ENCODE assay signal across 25 mouse cellular contexts in genomic region chr8:125700407-125700806, GRCm38 (mm10). TPM values are rescaled to one million over a fixed set of nuclear protein-coding genes. Genes with fewer than 3 reads are reported as not detected.
A peak's percentile ranks its signal among the peaks of the same experiment; 100 is the strongest.
DNase-seq lines count a peak whose midpoint lies in the region; ATAC-seq and TF ChIP-seq lines count a peak whose summit lies in the region.
"Had no signal": no experiment of that assay in that cellular context is flagged by ENCODE, and none has a peak within 500 bp of the region (broad histone marks: within the 10 kb centered on the region; RNA-seq: fewer than 3 reads in every experiment).

No protein-coding gene starts in this region.

- no peak for TF ChIP-seq CTCF in CH12.LX (conservative IDR thresholded peaks at IDR 0.05 in 1 of 2, IDR thresholded peaks at IDR 0.05 in 1 of 2; ENCODE audit: low read depth in 2 of 2, low read length in 2 of 2)
- no peak for TF ChIP-seq CTCF in ES-Bruce4 (IDR thresholded peaks at IDR 0.05; ENCODE audit: low read depth, low read length)

- dilution Hi-C loops in CH12.LX (cut with MboI; ENCODE audit: extremely low pct_ligation_motif_present, extremely low pct_unique_long_range_greater_than_20kb, low sequenced_read_pairs), result no loop called here

- H3K27ac ChIP-seq in CH12.LX (ENCODE audit: insufficient read depth, low read depth), result 0 out of 2 replicates have a peak overlapping the region, but pooled peaks have one; percentile 3
- H3K27ac ChIP-seq in ES-Bruce4 (ENCODE audit: insufficient read depth, low read length), result peak overlapping the region; percentile 98
- H3K27ac ChIP-seq in ES-E14 (ENCODE audit: insufficient read depth, low read depth, low read length, poor library complexity, severe bottlenecking), result peak overlapping the region; percentile 93
- H3K27ac ChIP-seq: embryonic facial prominence, embryonic 10.5 days; embryonic facial prominence, embryonic 12.5 days; forebrain, embryonic 12.5 days had no signal

- no peak for TF ChIP-seq EP300 in CH12.LX (IDR thresholded peaks at IDR 0.05; ENCODE audit: low read length)
- peak; percentile 99 for TF ChIP-seq EP300 in ES-Bruce4 (IDR thresholded peaks at IDR 0.05; ENCODE audit: insufficient read depth, low read depth, low read length)

- TF ChIP-seq RAD21 in CH12.LX (IDR thresholded peaks at IDR 0.05; ENCODE audit: low read depth, low read length), result no peak

- no peaks in the 10 kb centered on the region for H3K27me3 ChIP-seq in CH12.LX (replicated peaks)
- H3K27me3 ChIP-seq in ES-Bruce4 (ENCODE audit: control insufficient read depth, insufficient read depth, low read length, poor library complexity, severe bottlenecking), result no peaks in the 10 kb centered on the region
- H3K27me3 ChIP-seq: embryonic facial prominence, embryonic 12.5 days; forebrain, embryonic 12.5 days had no signal

- DNase-seq in CH12.LX (ENCODE audit: extremely low read depth) (no peak), ES-E14 (ENCODE audit: low read depth, low spot score) (peak; percentile 55), WW6 (ENCODE audit: low read depth, low spot score) (peak; percentile 33)
- DNase-seq in urinary bladder, postnatal 25 days (ENCODE audit: low spot score), result no peak
- no peak for DNase-seq in urinary bladder, adult 2 months (ENCODE audit: low spot score)
- DNase-seq in urinary bladder, postnatal 4 days (ENCODE audit: low spot score in 2 of 2), result no peak
- DNase-seq: adrenal gland, adult 8-10 months; adrenal gland, postnatal 14 days; adrenal gland, postnatal 36 days; B cell, adult 2 months; cerebellum, adult 11-12 months; cerebellum, adult 2 months; cerebellum, adult 9-10 months; cerebellum, postnatal 10 days; cerebellum, postnatal 25 days had no signal

- in situ Hi-C loops in CH12.LX (cut with MboI; ENCODE audit: low pct_ligation_motif_present, low pct_unique_long_range_greater_than_20kb, low sequenced_read_pairs) (loop anchor here (5.0 kb wide), 1 partner anchor 518 kb away; no protein-coding TSS in a partner anchor), ES-E14 (cut with MboI; ENCODE audit: low sequenced_read_pairs in 2 of 2, unreplicated experiment in 2 of 2) (no loop called here)

- no peaks in the 10 kb centered on the region for H3K79me2 ChIP-seq in CH12.LX (replicated peaks; ENCODE audit: control insufficient read depth, extremely low read depth, insufficient read depth, poor library complexity, severe bottlenecking)

- no peak overlapping the region for H3K9ac ChIP-seq in CH12.LX (ENCODE audit: insufficient read depth, low read depth)
- no peak overlapping the region for H3K9ac ChIP-seq in ES-Bruce4 (ENCODE audit: low read depth, poor library complexity, severe bottlenecking)
- H3K9ac ChIP-seq in ES-E14 (ENCODE audit: insufficient read depth, low read depth, low read length, poor library complexity, severe bottlenecking), result no peak overlapping the region
- H3K9ac ChIP-seq: embryonic facial prominence, embryonic 12.5 days; forebrain, embryonic 12.5 days had no signal

- H3K36me3 ChIP-seq in CH12.LX (replicated peaks in 1 of 2; ENCODE audit: control insufficient read depth in 1 of 2, insufficient read depth in 1 of 2, low read length in 1 of 2), result no peaks in the 10 kb centered on the region
- H3K36me3 ChIP-seq in ES-Bruce4 (ENCODE audit: control insufficient read depth, insufficient read depth, low read length, poor library complexity, severe bottlenecking), result no peaks in the 10 kb centered on the region
- H3K36me3 ChIP-seq in ES-E14 (ENCODE audit: control insufficient read depth, insufficient read depth, low read length, poor library complexity, severe bottlenecking), result peaks cover 3% of the 10 kb centered on the region; the same call in 1 of the 2 replicates
- H3K36me3 ChIP-seq: embryonic facial prominence, embryonic 10.5 days; embryonic facial prominence, embryonic 12.5 days; forebrain, embryonic 12.5 days had no signal

- no peak for ATAC-seq in megakaryocyte-erythroid progenitor cell, adult 5-6 weeks (replicated peaks; ENCODE audit: low FRiP score, low TSS enrichment, poor library complexity, severe bottlenecking)
- ATAC-seq: activated CD4-positive, CD25-positive, alpha-beta regulatory T cell, adult 4 months; CD4-positive, CD25-positive, alpha-beta regulatory T cell, adult 4 months; forebrain, embryonic 14.5 days; forebrain, embryonic 16.5 days had no signal

- no peak overlapping the region for H3K4me3 ChIP-seq in CH12.LX (replicated peaks in 1 of 3; ENCODE audit: low read depth in 2 of 3, low read length in 2 of 3, poor library complexity in 1 of 3)
- H3K4me3 ChIP-seq in ES-Bruce4 (ENCODE audit: low read depth, low read length), result no peak overlapping the region
- H3K4me3 ChIP-seq in ES-E14 (ENCODE audit: insufficient read depth in 1 of 2, low read depth in 1 of 2, low read length in 2 of 2, poor library complexity in 1 of 2, severe bottlenecking in 1 of 2), result 0 out of 4 replicates have a peak overlapping the region, but pooled peaks of 1 of the 2 experiments have one; percentile 10
- H3K4me3 ChIP-seq: embryonic facial prominence, embryonic 10.5 days; embryonic facial prominence, embryonic 12.5 days; forebrain, embryonic 12.5 days had no signal

- H3K9me3 ChIP-seq in CH12.LX (replicated peaks; ENCODE audit: low read length) (peaks cover 17% of the 10 kb centered on the region), ES-Bruce4 (replicated peaks; ENCODE audit: control insufficient read depth, insufficient read depth, low read length, poor library complexity, severe bottlenecking) (peaks cover 36% of the 10 kb centered on the region), ES-E14 (ENCODE audit: control insufficient read depth, insufficient read depth, low read depth, low read length) (peaks cover 14% of the 10 kb centered on the region)
- H3K9me3 ChIP-seq: embryonic facial prominence, embryonic 12.5 days had no signal

- TF ChIP-seq POLR2A in CH12.LX (IDR thresholded peaks at IDR 0.05; ENCODE audit: low read depth, low read length) (no peak), ES-Bruce4 (IDR thresholded peaks at IDR 0.05; ENCODE audit: insufficient read depth, low read length) (no peak)

- H3K4me1 ChIP-seq in CH12.LX (ENCODE audit: control insufficient read depth in 1 of 2, insufficient read depth in 2 of 2) (peaks cover 14 to 16% of the 10 kb centered on the region in 2 experiments), ES-Bruce4 (ENCODE audit: control insufficient read depth, insufficient read depth, low read length) (peaks cover 7% of the 10 kb centered on the region), ES-E14 (ENCODE audit: control insufficient read depth in 2 of 2, insufficient read depth in 2 of 2, low read length in 2 of 2, poor library complexity in 1 of 2) (peaks cover 3 to 19% of the 10 kb centered on the region in 2 experiments)
- H3K4me1 ChIP-seq: embryonic facial prominence, embryonic 10.5 days; embryonic facial prominence, embryonic 12.5 days; forebrain, embryonic 12.5 days had no signal

- H3K4me2 ChIP-seq in CH12.LX (ENCODE audit: insufficient read depth, low read depth, poor library complexity, severe bottlenecking), result no peak overlapping the region
- H3K4me2 ChIP-seq: embryonic facial prominence, embryonic 12.5 days; forebrain, embryonic 12.5 days had no signal

TF ChIP-seq in CH12.LX, 34 proteins besides CTCF, POLR2A, EP300 and RAD21:
- TF ChIP-seq NRF1 (IDR thresholded peaks at IDR 0.05; ENCODE audit: low read depth, low read length) (0 out of 2 replicates have a peak, but pooled peaks have one; percentile 10), SMC3 (IDR thresholded peaks at IDR 0.05; ENCODE audit: low read depth, low read length) (no peak)

TF ChIP-seq in ES-E14, 5 proteins besides CTCF, POLR2A, EP300 and RAD21:
- TF ChIP-seq ZNF384 (IDR thresholded peaks at IDR 0.05; ENCODE audit: low read depth, low read length), result no peak
- TF ChIP-seq HCFC1 (IDR thresholded peaks at IDR 0.05; ENCODE audit: borderline replicate concordance, insufficient read depth, low read length), result no peak
- TF ChIP-seq ZC3H11A (IDR thresholded peaks at IDR 0.05; ENCODE audit: borderline replicate concordance, low read depth, low read length), result no peak
- no peak for TF ChIP-seq MAFK (IDR thresholded peaks at IDR 0.05; ENCODE audit: insufficient read depth, low read depth, low read length)
- TF ChIP-seq CHD2 (IDR thresholded peaks at IDR 0.05; ENCODE audit: low read depth, low read length), result no peak

RNA-seq across cellular contexts. Expression of gene Ntpcr, which starts 29.4 kb away (rescaled TPM):
- total RNA-seq in CH12.LX (2012; rRNA removed) (22.9 and 24.0 TPM in 2 replicates), CH12.LX (2014; rRNA removed) (23.6 and 25.0 TPM in 2 replicates), ES-E14 (2012; rRNA removed) (21.5 and 25.3 TPM in 2 replicates)
- polyA plus RNA-seq in CH12.LX (2012; ENCODE audit: insufficient read length, low read depth) (15.1 and 17.0 TPM in 2 replicates), ES-Bruce4 (2011; ENCODE audit: insufficient read depth, insufficient read length, low read depth, missing spikeins) (14.4 and 15.8 TPM in 2 replicates)
- polyA plus RNA-seq in urinary bladder, adult 2 months (2012; rRNA removed), result 39.7 and 52.9 TPM in 2 replicates
- 28.5 and 30.9 TPM in 2 replicates for total RNA-seq in megakaryocyte-erythroid progenitor cell, adult 5-6 weeks (2014; fragmentation: Nextera tagmentation)
- total RNA-seq in megakaryocyte-erythroid progenitor cell, adult 5-6 weeks (2017), result 18.2 and 66.2 TPM in 2 replicates

RNA-seq across cellular contexts. Expression of gene Map10, which starts 30.8 kb away (rescaled TPM):
- total RNA-seq in CH12.LX (2012; rRNA removed), result 5.1 and 6.7 TPM in 2 replicates
- total RNA-seq in CH12.LX (2014; rRNA removed), result 1.9 and 2.3 TPM in 2 replicates
- polyA plus RNA-seq in CH12.LX (2012; ENCODE audit: insufficient read length, low read depth), result 1.3 and 1.4 TPM in 2 replicates
- 3.3 and 5.0 TPM in 2 replicates for polyA plus RNA-seq in ES-Bruce4 (2011; ENCODE audit: insufficient read depth, insufficient read length, low read depth, missing spikeins)
- total RNA-seq in ES-E14 (2012; rRNA removed), result 6.4 and 8.7 TPM in 2 replicates
- polyA plus RNA-seq in urinary bladder, adult 2 months (2012; rRNA removed), result 2.8 and 3.7 TPM in 2 replicates
- 0.45 and 1.2 TPM in 2 replicates for total RNA-seq in megakaryocyte-erythroid progenitor cell, adult 5-6 weeks (2014; fragmentation: Nextera tagmentation)
- 1.3 TPM in 1 of 2 replicates, not detected in the other for total RNA-seq in megakaryocyte-erythroid progenitor cell, adult 5-6 weeks (2017)
- total RNA-seq: MEL had no signal

Comparison
In these comparisons a context has a peak if more than half of its experiments do, and no peak if none do; other contexts are left out.
1. DNase-seq: peak in ES-E14 (single experiment) and WW6 (single experiment); none in CH12.LX (single experiment), urinary bladder, postnatal 25 days (single experiment), urinary bladder, adult 2 months (single experiment) and urinary bladder, postnatal 4 days (0 of 2).
2. H3K27ac ChIP-seq: peak in every context shown above with its lines; median percentile 98 in ES-Bruce4; 93 in ES-E14; 3 in CH12.LX.